Mouse (Mus musculus) brain, embryonic 14.5 days (tissue): ENCODE results near the gene Gm4858. TPM values are rescaled to one million over a fixed set of nuclear protein-coding genes. Genes with fewer than 3 reads are reported as not detected.
"Not testable (repeated sequence)": the region's sequence is repeated elsewhere in the genome, so short reads cannot be mapped to it uniquely, and the experiment has no call there.

Experiments used
- DNase-seq: peaks from one replicate; pipeline ENCODE4 v3.0.0-alpha.2; 2011; ENCODE audit warnings: low read depth
- CTCF ChIP-seq: fragments of 200-500 bp; IDR thresholded peaks from 2 replicates; pipeline ENCODE4 v1.5.1; 2012; ENCODE audit warnings: inconsistent platforms, mild to moderate bottlenecking, moderate library complexity, borderline replicate concordance; ENCODE audit not compliant: insufficient read depth, insufficient read length; ENCODE audit errors: extremely low read depth
- POLR2A ChIP-seq: fragments of 200-500 bp; IDR thresholded peaks from 2 replicates; pipeline ENCODE4 v1.6.1; 2012; ENCODE audit warnings: mild to moderate bottlenecking, inconsistent platforms, borderline replicate concordance; ENCODE audit not compliant: poor library complexity, insufficient read depth, insufficient read length, severe bottlenecking; ENCODE audit errors: extremely low read depth
- polyA plus RNA-seq: library from polyadenylated mRNA; depleted of rRNA; stranded (reverse); fragments of >200 nt; gene quantifications from 2 replicates; pipeline ENCODE4 v1.2.3, GENCODE M21; 2012; rRNA removed

Gene Gm4858
- not detected in 2 replicates for polyA plus RNA-seq

DNA sequence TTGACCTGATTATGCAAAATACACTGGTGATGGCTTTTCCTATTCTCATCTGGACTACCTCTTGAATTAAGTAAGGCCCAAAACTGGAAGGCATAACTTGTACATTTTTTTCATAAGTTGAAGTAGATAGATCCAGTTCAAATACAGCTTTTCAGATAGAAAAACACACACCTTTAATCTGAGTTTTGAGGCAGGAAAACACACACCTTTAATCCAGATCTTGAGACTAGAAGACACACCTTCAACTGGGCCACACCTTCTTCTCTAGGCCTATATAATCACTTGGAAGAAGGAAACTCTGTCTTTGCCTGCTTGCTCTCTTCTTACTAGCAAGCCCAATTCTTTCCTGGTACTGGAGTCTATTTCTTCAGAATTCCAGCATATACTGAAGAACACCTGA, at the start of gene Gm4858:
Gm4858 (plus strand) TSS at position 301 of the 400 bp plus-strand sequence.
- not testable (repeated sequence) for DNase-seq

DNA sequence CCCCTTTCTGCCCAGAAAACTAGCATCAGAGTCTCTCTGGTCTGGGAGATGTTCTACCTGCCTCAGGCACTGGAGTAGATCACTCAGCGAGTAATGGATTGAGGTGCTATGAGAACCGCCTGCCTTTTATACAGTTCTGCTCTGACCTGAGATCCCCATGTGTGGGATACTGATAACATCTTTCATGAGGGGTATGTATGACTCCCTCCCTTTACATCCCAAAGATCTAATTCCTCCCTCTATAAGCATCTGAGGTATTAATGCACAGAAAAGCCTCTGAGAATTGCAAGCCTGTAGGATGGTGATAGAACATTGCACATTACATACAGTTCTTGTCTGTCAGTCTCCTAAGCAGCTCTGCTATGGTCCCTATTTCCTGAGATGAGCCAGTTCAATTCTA, 49.7 kb upstream of the Gm4858 start, which contains the start of gene Lce1m:
Lce1m (minus strand) TSS at position 101 of the 400 bp plus-strand sequence.
- TF ChIP-seq CTCF (no peak), POLR2A (no peak)
- DNase-seq: no peak

GRCm38 (mm10) chr3:93021171-93021570, 47.5 kb upstream of the Gm4858 start:
- no peak for DNase-seq
- TF ChIP-seq CTCF (no peak), POLR2A (no peak)

DNA sequence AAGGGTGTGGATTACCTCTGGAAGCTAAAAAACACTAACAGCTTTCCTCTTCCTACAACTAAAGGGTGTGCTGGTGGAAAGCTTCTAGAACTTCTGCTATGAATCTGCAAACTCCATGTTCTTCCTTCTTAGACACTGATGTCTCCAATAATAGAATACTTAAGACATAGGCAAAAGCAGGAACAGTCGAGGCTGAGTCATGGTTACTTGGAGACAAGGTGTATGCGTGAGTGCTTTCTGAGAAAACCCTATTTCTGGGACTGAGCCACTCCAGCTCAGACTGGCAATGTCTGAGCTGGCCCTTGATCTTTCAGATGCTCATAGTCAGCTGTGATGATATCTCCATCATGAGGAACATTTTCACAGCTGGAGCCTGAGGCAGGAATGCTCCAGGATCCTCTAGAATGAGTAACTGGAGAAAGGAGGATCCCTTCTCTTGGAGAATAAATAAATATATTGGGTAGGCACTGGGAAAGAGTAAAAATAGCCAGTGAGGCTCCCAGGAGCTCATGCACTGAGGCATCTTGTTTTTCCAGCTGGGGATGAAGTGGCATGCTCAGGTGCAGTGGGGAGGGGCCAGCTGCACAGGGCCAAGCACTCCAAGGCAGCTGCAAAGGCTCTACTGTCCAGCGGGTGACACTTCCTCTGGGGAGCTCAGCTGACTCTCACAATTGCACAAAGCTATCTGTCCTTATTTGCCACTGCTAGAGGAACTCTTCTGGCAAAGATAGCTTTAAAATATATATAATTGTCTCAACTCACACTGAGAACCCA, 45.0 kb upstream of the Gm4858 start:
- TF ChIP-seq CTCF (no peak), POLR2A (no peak)
- DNase-seq: no peak

- no peak for DNase-seq
- TF ChIP-seq POLR2A: no peak
- no peak for TF ChIP-seq CTCF
Measured at GRCm38 (mm10) chr3:93025486-93025885, 43.1 kb upstream of the Gm4858 start.

- TF ChIP-seq CTCF (peak; percentile 77; the same call in 1 of the 2 replicates), POLR2A (no peak)
- peak; percentile 86 for DNase-seq
Measured at GRCm38 (mm10) chr3:93031450-93031849, 37.2 kb upstream of the Gm4858 start.

GRCm38 (mm10) chr3:93050182-93050581, 18.4 kb upstream of the Gm4858 start:
- DNase-seq: no peak
- TF ChIP-seq POLR2A: no peak
- no peak for TF ChIP-seq CTCF

DNA sequence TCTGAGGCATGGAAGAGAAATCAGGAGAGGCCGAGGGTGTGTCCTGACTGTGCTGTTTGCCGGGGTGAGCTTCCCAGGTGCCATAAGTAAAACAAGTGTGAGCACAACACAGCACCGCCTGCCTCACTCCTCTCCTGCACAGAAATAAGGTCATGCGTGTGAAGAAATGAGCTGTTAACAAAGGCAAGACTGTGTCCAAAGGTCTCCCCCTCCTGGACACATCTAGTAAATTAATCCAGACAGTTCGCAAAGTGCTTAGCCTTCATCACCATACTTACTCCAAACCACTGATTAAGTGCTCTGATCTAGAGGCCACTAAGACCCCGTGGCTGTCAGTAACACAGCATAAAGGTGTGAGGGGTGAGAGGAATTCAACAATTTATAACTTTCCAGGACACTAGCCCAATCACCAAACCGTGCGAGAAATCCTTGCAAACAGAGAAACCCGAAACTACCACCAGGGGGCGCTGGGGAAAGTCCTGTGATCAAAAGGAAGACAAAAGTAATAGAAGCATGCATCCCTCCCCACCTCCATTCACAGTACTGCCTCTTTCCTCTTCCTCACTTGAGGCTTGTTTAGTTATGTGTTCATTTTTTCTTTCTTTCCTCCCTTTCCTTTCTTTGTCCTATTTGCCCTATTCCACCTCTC, 15.7 kb upstream of the Gm4858 start:
- peak; percentile 14 for DNase-seq
- TF ChIP-seq CTCF (peak; percentile 46; the same call in 1 of the 2 replicates), POLR2A (no peak)

- TF ChIP-seq CTCF (no peak), POLR2A (no peak)
- DNase-seq: no peak
Measured at GRCm38 (mm10) chr3:93086631-93087030, 18.0 kb downstream of the Gm4858 start.

DNA sequence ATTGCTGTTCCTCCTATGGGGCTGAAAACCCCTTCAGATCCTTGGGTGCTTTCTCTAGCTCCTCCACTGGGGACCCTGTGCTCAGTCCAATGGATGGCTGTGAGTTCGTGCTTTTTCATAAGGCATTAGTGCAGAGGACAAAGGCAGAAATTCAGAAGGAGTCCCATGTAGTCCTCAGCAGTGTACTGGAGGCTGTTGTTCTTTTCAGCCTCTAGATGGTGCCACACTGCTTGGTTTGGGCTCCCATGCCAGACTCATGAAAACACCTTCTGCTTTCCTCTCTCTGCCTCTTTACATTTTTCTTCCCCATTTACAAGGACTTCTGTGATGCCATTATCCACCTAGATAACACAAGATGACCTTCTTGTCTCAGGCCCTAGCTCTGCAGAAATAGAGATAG, 25.0 kb downstream of the Gm4858 start:
- TF ChIP-seq CTCF: peak; percentile 45; the same call in 1 of the 2 replicates
- peak; percentile 22 for DNase-seq

DNA sequence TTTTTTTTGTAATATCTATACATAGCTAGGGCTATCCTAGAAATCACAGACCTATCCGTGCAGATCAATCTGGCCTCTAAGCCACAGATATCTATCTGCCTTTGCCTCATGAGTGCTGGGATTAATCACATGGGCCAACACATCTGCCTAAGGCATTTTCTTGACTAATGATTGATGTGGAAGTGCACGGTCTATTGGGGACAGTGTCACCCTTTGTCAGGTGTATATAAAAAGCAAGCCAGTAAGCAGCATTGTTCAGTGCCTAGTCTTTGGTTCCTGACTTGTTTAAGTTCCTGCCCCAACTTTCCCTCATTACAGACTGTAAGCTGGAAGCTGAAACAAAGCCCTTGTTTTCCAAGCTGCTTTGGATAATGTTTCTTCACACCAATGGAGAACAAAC, 27.8 kb downstream of the Gm4858 start:
- TF ChIP-seq POLR2A (no peak), CTCF (no peak)

DNA sequence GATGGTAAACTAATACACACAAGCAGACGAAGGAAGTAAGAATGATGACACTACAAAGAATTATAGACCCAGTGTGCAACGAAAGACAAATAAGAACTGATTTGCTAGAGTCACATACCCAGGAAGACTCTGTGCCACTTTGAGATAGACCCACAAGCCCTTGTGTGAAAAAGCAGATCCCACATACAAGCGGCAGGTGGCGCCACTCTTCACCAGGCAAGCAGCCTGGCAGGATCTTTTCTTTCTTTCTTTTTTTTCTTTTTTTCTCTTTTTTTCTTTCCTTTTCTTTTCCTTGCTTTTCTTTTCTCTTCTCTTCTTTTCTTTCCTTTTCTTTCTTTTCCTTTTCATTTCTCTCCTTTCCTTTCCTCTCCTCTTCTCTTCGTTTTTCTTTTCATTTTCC, 43.0 kb downstream of the Gm4858 start:
- TF ChIP-seq CTCF: peak; percentile 46; the same call in 1 of the 2 replicates
- no peak for TF ChIP-seq POLR2A
- DNase-seq: peak; percentile 20

More for the DNA sequence above, 27.8 kb downstream of the Gm4858 start:
- DNase-seq: no peak
